Mouse (Mus musculus): ENCODE measurements around the gene Apobec2. TPM values are rescaled to one million over a fixed set of nuclear protein-coding genes. Genes with fewer than 3 reads are reported as not detected.

Gene Apobec2
- polyA plus RNA-seq, 1 experiment = 0.08 TPM

Other genes starting within 250 kb of the Apobec2 start
- not detected in 2 replicates for gene Trem1, start 200.2 kb downstream of the Apobec2 start, polyA plus RNA-seq (2012; rRNA removed)
- gene Trem3, start 185.2 kb downstream of the Apobec2 start, polyA plus RNA-seq (2012; rRNA removed) = 0.11 and 0.18 TPM in 2 replicates
- gene Treml4, start 168.6 kb downstream of the Apobec2 start, polyA plus RNA-seq (2012; rRNA removed) = 0.04 and 0.21 TPM in 2 replicates
- gene Treml2, start 133.4 kb downstream of the Apobec2 start, polyA plus RNA-seq (2012; rRNA removed) = 0.29 and 0.32 TPM in 2 replicates
- 0.12 and 0.13 TPM in 2 replicates for gene B430306N03Rik, start 116.8 kb downstream of the Apobec2 start, polyA plus RNA-seq (2012; rRNA removed)
- 32.8 and 34.9 TPM in 2 replicates for gene Trem2, start 86.5 kb downstream of the Apobec2 start, polyA plus RNA-seq (2012; rRNA removed)
- 0.34 and 0.36 TPM in 2 replicates for gene Treml1, start 73.0 kb downstream of the Apobec2 start, polyA plus RNA-seq (2012; rRNA removed)
- gene Nfya, start 23.0 kb downstream of the Apobec2 start, polyA plus RNA-seq (2012; rRNA removed) = 31.2 and 35.5 TPM in 2 replicates
- gene Oard1, start 22.9 kb downstream of the Apobec2 start, polyA plus RNA-seq (2012; rRNA removed) = 17.5 and 20.7 TPM in 2 replicates
- gene Tspo2, start 18.6 kb upstream of the Apobec2 start, polyA plus RNA-seq (2012; rRNA removed) = 0.06 TPM in 1 of 2 replicates, not detected in the other
- 0.08 TPM in 1 of 2 replicates, not detected in the other for gene Unc5cl, start 22.0 kb upstream of the Apobec2 start, polyA plus RNA-seq (2012; rRNA removed)